Mouse (Mus musculus): ENCODE results near the gene Hist1h2aa. TPM values are rescaled to one million over a fixed set of nuclear protein-coding genes. Genes with fewer than 3 reads are reported as not detected.

Hist1h2aa gene
- polyA plus RNA-seq, 1 experiment from 2014 or later, result not detected

DNA sequence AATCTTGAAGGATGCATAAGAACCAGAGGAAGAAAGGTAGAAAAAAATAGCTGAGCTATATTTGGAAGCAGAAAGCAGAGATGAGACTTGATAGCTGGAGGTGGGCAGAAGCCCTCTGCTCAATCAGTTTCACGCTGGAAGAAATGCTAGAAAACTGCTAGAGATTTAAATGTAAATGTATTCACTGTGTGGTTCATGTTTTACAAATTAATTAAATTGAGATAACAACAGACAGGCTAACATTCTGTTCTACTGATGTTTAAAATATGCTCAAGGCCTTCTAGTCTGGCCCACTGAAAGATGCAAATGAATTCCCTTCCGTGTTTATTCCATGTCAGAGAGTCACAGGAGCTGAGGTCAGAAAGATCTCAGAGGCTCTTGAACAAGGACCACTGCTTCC, 37.6 kb downstream of the Hist1h2aa start:
- Histone ChIP-seq H3K27ac (ENCODE audit: low read length) (no peak overlapping the region), H3K4me3 (ENCODE audit: low read length) (no peak overlapping the region), H3K27me3 (replicated peaks; ENCODE audit: control insufficient read depth, insufficient read depth, low read length) (no peaks in the 10 kb centered on the region), H3K4me1 (ENCODE audit: control insufficient read depth, insufficient read depth, low read length) (no peaks in the 10 kb centered on the region), H3K36me3 (ENCODE audit: control insufficient read depth, insufficient read depth, low read length) (no peaks in the 10 kb centered on the region), H3K9me3 (ENCODE audit: control insufficient read depth, low read length) (no peaks in the 10 kb centered on the region), H3K4me2 (ENCODE audit: low read depth, low read length) (no peak overlapping the region), H3K9ac (ENCODE audit: low read depth, low read length) (no peak overlapping the region)
- 58% methylated on average over 2 of the region's 2 CpGs for WGBS
- no peak for ATAC-seq

DNA sequence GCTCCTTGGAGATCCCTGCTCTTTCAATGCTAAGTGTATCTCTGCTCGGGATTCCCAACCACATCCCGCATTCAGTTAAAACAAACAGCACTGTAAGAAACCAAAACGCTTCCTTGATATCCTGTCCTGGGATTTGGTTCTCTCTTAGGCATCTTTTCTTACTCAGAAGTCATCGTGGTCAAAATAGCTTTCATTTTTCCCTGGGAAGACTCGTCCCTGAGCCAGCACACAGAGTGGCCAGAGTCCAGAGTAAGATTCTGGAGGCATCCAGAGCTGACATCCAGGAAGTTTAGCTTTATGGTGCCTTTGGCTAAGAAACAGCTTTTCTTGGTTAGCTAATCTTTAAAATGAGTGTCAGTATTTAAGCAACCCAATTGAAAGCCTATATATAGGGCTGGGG, 38.0 kb downstream of the Hist1h2aa start:
- no peak for ATAC-seq
- H3K9me3 ChIP-seq (ENCODE audit: control insufficient read depth, low read length), result no peaks in the 10 kb centered on the region
- WGBS, result 37% methylated on average over 5 of the region's 5 CpGs
- H3K4me1 ChIP-seq (ENCODE audit: control insufficient read depth, insufficient read depth, low read length), result no peaks in the 10 kb centered on the region
- H3K27me3 ChIP-seq (replicated peaks; ENCODE audit: control insufficient read depth, insufficient read depth, low read length), result no peaks in the 10 kb centered on the region
- H3K9ac ChIP-seq (ENCODE audit: low read depth, low read length), result no peak overlapping the region
- H3K36me3 ChIP-seq (ENCODE audit: control insufficient read depth, insufficient read depth, low read length), result no peaks in the 10 kb centered on the region
- H3K27ac ChIP-seq (ENCODE audit: low read length), result no peak overlapping the region
- no peak overlapping the region for H3K4me2 ChIP-seq (ENCODE audit: low read depth, low read length)
- H3K4me3 ChIP-seq (ENCODE audit: low read length), result no peak overlapping the region

Small RNAs within 50 kb of the gene (microRNA-seq; reads per million reads assigned to microRNA genes)
- gene Gm44344, result not detected

Other genes starting within 250 kb of the Hist1h2aa start
- 0.15 and 0.20 TPM in 2 replicates for gene Hist1h1t, start 238.6 kb upstream of the Hist1h2aa start, polyA plus RNA-seq (2015; fragmentation: Nextera tagmentation; extraction: Ambion mirVana)
- gene Hist1h4c, start 236.0 kb upstream of the Hist1h2aa start, polyA plus RNA-seq (2015; fragmentation: Nextera tagmentation; extraction: Ambion mirVana), result 2.9 and 3.1 TPM in 2 replicates
- 8.5 and 9.7 TPM in 2 replicates for gene Hfe, start 223.6 kb upstream of the Hist1h2aa start, polyA plus RNA-seq (2015; fragmentation: Nextera tagmentation; extraction: Ambion mirVana)
- gene Hist1h1c, start 195.7 kb upstream of the Hist1h2aa start, polyA plus RNA-seq (2015; fragmentation: Nextera tagmentation; extraction: Ambion mirVana), result 33.6 and 35.3 TPM in 2 replicates
- gene Hist1h3c, start 188.9 kb upstream of the Hist1h2aa start, polyA plus RNA-seq (2015; fragmentation: Nextera tagmentation; extraction: Ambion mirVana), result 3.2 and 4.9 TPM in 2 replicates
- 1.7 and 2.0 TPM in 2 replicates for gene Hist1h2bb, start 187.7 kb upstream of the Hist1h2aa start, polyA plus RNA-seq (2015; fragmentation: Nextera tagmentation; extraction: Ambion mirVana)
- 16.9 and 20.0 TPM in 2 replicates for gene Hist1h2ab, start 183.3 kb upstream of the Hist1h2aa start, polyA plus RNA-seq (2015; fragmentation: Nextera tagmentation; extraction: Ambion mirVana)
- gene Hist1h3b, start 182.2 kb upstream of the Hist1h2aa start, polyA plus RNA-seq (2015; fragmentation: Nextera tagmentation; extraction: Ambion mirVana), result 4.7 and 7.4 TPM in 2 replicates
- gene Hist1h4b, start 177.4 kb upstream of the Hist1h2aa start, polyA plus RNA-seq (2015; fragmentation: Nextera tagmentation; extraction: Ambion mirVana), result 1.4 and 2.1 TPM in 2 replicates
- 0.60 TPM in 1 of 2 replicates, not detected in the other for gene Hist1h4a, start 173.2 kb upstream of the Hist1h2aa start, polyA plus RNA-seq (2015; fragmentation: Nextera tagmentation; extraction: Ambion mirVana)
- gene Hist1h3a, start 172.1 kb upstream of the Hist1h2aa start, polyA plus RNA-seq (2015; fragmentation: Nextera tagmentation; extraction: Ambion mirVana), result 3.1 and 4.2 TPM in 2 replicates
- 0.38 and 0.99 TPM in 2 replicates for gene Hist1h1a, start 170.8 kb upstream of the Hist1h2aa start, polyA plus RNA-seq (2015; fragmentation: Nextera tagmentation; extraction: Ambion mirVana)
- gene Trim38, start 164.5 kb upstream of the Hist1h2aa start, polyA plus RNA-seq (2015; fragmentation: Nextera tagmentation; extraction: Ambion mirVana), result 0.11 and 0.12 TPM in 2 replicates
- gene Slc17a2, start 127.5 kb upstream of the Hist1h2aa start, polyA plus RNA-seq (2015; fragmentation: Nextera tagmentation; extraction: Ambion mirVana), result 0.11 TPM in 1 of 2 replicates, not detected in the other
- gene Slc17a3, start 95.0 kb upstream of the Hist1h2aa start, polyA plus RNA-seq (2015; fragmentation: Nextera tagmentation; extraction: Ambion mirVana), result 0.22 and 0.35 TPM in 2 replicates
- 0.77 and 0.97 TPM in 2 replicates for gene Slc17a1, start 66.7 kb upstream of the Hist1h2aa start, polyA plus RNA-seq (2015; fragmentation: Nextera tagmentation; extraction: Ambion mirVana)
- 24.8 and 31.7 TPM in 2 replicates for gene Slc17a4, start 19.5 kb upstream of the Hist1h2aa start, polyA plus RNA-seq (2015; fragmentation: Nextera tagmentation; extraction: Ambion mirVana)
- gene Hist1h2ba, start 306 bp upstream of the Hist1h2aa start, polyA plus RNA-seq (2015; fragmentation: Nextera tagmentation; extraction: Ambion mirVana), result not detected in 2 replicates
- 7.5 and 7.9 TPM in 2 replicates for gene Scgn, start 56.8 kb downstream of the Hist1h2aa start, polyA plus RNA-seq (2015; fragmentation: Nextera tagmentation; extraction: Ambion mirVana)